Mouse (Mus musculus): ENCODE measurements around the gene Rfc4. TPM values are rescaled to one million over a fixed set of nuclear protein-coding genes. Genes with fewer than 3 reads are reported as not detected.
"Not testable (repeated sequence)": the region's sequence is repeated elsewhere in the genome, so short reads cannot be mapped to it uniquely, and the experiment has no call there.

Gene Rfc4
- polyA plus RNA-seq, 1 experiment from 2014 or later, result 150 TPM

DNA sequence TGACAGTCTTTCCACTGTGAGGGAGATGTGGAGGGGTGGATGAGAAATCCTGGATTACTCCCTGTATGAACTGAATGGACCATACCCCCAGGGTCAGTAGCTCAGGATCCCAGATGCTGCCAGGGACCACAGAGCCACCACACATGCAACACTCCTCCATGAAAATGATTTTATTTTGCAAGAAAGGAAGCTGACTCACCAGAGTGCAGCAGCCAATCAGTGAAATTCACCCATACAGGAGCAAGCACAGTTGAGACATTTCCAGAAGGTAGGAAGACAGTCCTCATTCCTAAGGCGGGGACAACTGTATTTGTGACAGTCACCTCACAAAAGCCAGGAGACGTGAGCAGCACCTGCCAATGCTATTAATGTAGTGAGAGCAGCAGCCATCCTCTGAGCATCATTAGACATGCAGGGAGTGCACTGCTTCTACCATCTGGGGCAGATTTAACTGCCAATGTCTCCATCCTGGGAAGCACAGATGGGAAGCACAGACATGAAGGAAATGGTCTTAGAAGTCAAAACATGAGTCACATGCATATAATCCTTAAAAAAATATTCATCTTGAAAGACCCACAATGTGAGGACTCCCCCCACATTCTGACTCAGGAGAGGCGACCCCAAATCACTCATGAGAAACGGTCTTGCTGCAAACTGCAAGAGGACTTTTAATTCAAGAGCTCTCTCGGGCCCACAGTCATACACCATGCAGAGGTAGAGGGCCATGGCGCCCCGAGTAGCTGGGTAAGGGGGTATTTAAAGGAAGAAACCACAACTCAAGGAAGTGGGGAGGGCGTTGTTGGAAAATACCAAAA lies 30.0 kb downstream of the Rfc4 start:
- WGBS, result 84% methylated on average over 8 of the region's 8 CpGs
- H3K4me3 ChIP-seq; H3K27ac ChIP-seq; H3K9me3 ChIP-seq (replicated peaks); H3K4me2 ChIP-seq; H3K9ac ChIP-seq; H3K36me3 ChIP-seq (ENCODE audit: poor library complexity, severe bottlenecking): not testable (repeated sequence)
- ATAC-seq, result peak; percentile 79
- Histone ChIP-seq H3K27me3 (peaks cover 15% of the 10 kb centered on the region), H3K4me1 (peaks cover 11% of the 10 kb centered on the region)

DNA sequence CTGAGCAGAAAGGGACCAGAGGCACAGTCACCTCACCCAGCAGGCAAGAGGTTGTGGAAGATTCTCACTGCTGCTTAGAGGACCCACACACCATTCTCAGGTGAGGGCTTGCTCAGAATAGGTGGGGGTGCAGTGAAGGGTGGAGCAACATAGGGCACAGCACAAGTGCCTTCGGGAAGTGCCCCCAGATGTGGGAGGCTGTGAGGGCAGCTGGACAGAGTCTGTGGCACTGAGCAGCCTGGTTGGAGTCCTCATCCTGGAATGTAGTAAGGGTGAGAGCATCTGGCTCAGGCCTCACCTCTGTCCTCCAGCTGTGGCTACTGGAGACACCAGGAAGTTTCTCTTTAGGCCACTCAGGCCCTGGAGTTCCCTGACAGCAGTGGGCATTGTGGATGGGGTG lies 30.7 kb downstream of the Rfc4 start:
- not testable (repeated sequence) for H3K27ac ChIP-seq; H3K9me3 ChIP-seq (replicated peaks); H3K9ac ChIP-seq; H3K4me2 ChIP-seq; H3K36me3 ChIP-seq (ENCODE audit: poor library complexity, severe bottlenecking); H3K4me3 ChIP-seq
- 0 out of 2 replicates have a peak, but pooled peaks have one; percentile 6 for ATAC-seq
- 90% methylated on average over 1 of the region's 1 CpGs for WGBS
- H3K27me3 ChIP-seq, result peaks cover 12% of the 10 kb centered on the region
- H3K4me1 ChIP-seq, result peaks cover 10% of the 10 kb centered on the region

DNA sequence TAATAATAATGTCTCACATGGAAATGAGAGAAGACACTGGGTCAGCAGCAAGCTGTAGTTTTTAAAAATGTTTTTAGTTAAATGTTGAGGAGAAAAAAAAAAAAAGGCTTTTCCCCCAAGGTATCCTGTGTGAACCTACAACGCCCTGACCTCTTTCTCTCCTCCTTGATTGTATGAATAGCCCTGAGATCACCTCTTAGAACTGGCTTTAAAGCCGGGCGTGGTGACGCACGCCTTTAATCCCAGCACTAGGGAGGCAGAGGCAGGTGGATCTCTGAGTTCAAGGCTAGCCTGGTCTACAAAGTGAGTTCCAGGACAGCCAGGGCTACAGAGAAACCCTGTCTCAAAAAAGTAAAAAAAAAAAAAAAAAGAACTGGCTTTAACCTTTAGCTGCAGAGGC lies 32.0 kb downstream of the Rfc4 start:
- not testable (repeated sequence) for H3K27me3 ChIP-seq; ATAC-seq; H3K4me3 ChIP-seq; H3K4me1 ChIP-seq; H3K9ac ChIP-seq; H3K9me3 ChIP-seq (replicated peaks); H3K27ac ChIP-seq; H3K36me3 ChIP-seq (ENCODE audit: poor library complexity, severe bottlenecking); H3K4me2 ChIP-seq
- WGBS, result 91% methylated on average over 5 of the region's 5 CpGs

DNA sequence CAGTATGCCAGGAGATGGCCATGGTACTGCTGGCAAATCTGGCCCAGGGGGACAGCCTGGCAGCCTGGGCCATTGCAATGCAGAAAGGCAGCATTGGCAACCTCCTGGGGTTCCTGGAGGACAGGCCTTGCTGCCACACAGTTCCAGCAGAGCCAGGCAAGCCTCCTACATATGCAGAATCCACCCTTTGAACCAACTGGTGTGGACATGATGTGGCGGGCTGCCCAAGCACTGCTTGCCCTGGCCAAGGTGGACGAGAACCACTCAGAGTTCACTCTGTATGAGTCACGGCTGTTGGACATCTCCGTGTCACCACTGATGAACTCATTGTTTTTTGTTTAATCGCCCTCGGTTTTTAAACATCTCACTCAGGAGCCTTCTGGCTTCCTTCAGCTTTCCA lies 33.4 kb downstream of the Rfc4 start:
- Histone ChIP-seq H3K27ac (no peak overlapping the region), H3K9me3 (replicated peaks) (no peaks in the 10 kb centered on the region), H3K9ac (no peak overlapping the region), H3K4me1 (no peaks in the 10 kb centered on the region), H3K27me3 (no peaks in the 10 kb centered on the region), H3K4me3 (no peak overlapping the region), H3K4me2 (no peak overlapping the region), H3K36me3 (ENCODE audit: poor library complexity, severe bottlenecking) (no peaks in the 10 kb centered on the region)
- ATAC-seq, result no peak
- 94% methylated on average over 6 of the region's 6 CpGs for WGBS

DNA sequence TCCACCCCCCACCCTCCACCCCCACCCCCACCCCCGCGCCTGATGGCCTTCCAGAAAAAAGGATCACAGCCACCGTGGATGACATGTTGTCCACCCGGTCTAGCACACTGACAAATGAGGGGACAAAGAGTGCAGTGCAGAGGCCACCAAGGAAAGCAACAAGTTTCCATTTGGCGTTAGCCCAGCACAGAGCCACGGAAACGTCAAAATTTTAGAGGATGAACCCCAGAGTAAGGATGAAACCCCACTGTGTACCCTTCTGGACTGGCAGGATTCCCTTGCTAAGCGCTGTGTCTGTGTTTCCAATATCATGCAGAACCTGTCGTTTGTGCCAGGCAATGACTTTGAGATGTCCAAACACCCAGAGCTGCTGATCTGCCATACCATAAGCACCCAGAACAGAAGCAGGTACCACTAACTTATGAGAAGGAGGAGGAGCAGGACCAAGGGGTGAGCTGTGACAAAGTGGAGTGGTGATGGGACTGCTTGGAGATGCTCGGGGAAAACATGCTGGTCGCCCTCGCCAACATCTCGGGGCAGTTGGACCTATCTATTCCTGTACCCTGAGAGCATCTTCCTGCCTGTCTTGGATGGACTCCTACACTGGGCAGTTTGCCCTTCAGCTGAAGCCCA lies 34.1 kb downstream of the Rfc4 start:
- Histone ChIP-seq H3K27ac (no peak overlapping the region), H3K9ac (no peak overlapping the region), H3K27me3 (no peaks in the 10 kb centered on the region), H3K4me2 (no peak overlapping the region), H3K4me3 (no peak overlapping the region), H3K36me3 (ENCODE audit: poor library complexity, severe bottlenecking) (no peaks in the 10 kb centered on the region), H3K4me1 (no peaks in the 10 kb centered on the region), H3K9me3 (replicated peaks) (no peaks in the 10 kb centered on the region)
- no peak for ATAC-seq
- 82% methylated on average over 13 of the region's 13 CpGs for WGBS

DNA sequence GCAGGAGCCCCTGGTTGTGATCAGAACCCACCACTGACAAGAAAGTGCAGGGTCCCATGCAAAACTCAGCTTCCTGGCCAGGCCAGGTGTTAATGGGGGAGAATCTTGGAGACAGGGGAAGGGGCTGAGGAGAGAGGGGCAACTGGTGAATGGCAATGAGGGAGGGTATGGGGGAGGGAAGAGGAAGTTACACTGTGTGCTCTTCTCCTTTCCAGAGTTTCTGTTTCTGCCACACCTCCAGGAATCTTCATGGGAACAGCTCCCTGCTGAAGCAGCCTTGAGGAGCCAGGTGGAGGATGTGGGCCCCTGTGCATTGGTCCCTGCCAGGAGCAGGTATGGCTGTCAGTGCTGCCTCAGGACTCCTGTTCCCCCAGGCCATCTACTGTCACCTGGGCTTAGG lies 36.2 kb downstream of the Rfc4 start:
- not testable (repeated sequence) for H3K27ac ChIP-seq; H3K27me3 ChIP-seq; H3K4me2 ChIP-seq; H3K9ac ChIP-seq; H3K4me1 ChIP-seq; H3K9me3 ChIP-seq (replicated peaks); H3K36me3 ChIP-seq (ENCODE audit: poor library complexity, severe bottlenecking); ATAC-seq; H3K4me3 ChIP-seq

DNA sequence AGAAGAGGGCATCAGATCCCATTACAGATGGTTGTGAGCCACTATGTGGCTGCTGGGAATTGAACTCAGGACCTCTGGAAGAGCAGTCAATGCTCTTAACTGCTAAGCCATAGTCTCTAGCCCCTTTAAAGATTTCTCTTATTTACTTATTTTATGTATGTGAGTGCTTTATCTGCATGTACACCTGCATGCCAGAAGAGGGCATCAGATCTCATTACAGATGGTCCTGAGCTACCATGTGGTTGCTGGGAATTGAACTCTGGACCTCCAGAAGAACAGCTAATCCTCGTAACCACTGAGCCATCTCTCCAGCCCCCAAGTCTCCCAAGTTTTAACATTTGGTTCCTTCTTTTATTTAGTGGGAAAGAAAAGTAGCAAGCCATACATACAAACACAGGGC lies 39.0 kb downstream of the Rfc4 start:
- not testable (repeated sequence) for H3K9me3 ChIP-seq (replicated peaks); H3K9ac ChIP-seq; H3K27me3 ChIP-seq; H3K27ac ChIP-seq; ATAC-seq; H3K4me3 ChIP-seq; H3K4me2 ChIP-seq; H3K4me1 ChIP-seq; H3K36me3 ChIP-seq (ENCODE audit: poor library complexity, severe bottlenecking)
- 88% methylated on average over 1 of the region's 1 CpGs for WGBS

DNA sequence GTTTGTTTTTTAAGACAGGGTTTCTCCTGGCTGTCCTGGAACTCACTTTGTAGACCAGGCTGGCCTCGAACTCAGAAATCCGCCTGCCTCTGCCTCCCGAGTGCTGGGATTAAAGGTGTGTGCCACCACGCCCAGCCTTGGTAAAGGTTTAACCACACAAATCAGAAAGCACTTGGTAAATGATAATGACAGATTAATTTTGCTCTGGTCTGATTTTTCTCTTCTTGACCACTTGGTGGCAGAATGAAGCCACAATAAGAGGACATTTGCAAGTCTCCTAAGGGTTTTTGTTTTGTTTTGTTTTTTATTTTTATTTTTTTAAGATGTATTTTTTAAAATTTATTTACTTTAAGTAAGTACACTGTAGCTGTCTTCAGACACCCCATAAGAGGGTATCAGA lies 39.8 kb downstream of the Rfc4 start:
- not testable (repeated sequence) for H3K9me3 ChIP-seq (replicated peaks); H3K27ac ChIP-seq; H3K4me2 ChIP-seq; H3K4me3 ChIP-seq; H3K4me1 ChIP-seq; H3K36me3 ChIP-seq (ENCODE audit: poor library complexity, severe bottlenecking); ATAC-seq; H3K27me3 ChIP-seq; H3K9ac ChIP-seq
- 52% methylated on average over 4 of the region's 4 CpGs for WGBS

DNA sequence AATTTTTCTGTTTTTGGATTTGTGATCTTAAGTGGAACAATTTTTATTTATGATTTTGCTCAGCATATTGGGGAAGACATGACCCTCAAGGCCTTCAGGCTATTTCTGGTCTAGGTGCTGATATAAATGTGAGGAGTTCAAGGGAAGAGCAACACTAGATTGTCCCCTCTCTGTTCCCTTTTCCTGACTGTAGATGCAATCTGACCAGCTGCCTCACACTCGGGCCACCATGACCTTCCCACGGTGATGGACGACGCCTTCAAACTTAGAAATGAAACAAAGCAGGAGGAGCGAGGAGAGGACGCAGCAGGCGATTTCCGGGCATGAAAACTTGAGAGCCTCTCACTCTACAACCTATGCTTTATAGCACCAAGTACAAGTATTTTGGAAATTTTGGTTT lies 40.4 kb downstream of the Rfc4 start:
- not testable (repeated sequence) for H3K4me3 ChIP-seq; H3K36me3 ChIP-seq (ENCODE audit: poor library complexity, severe bottlenecking); ATAC-seq; H3K27me3 ChIP-seq; H3K27ac ChIP-seq; H3K9ac ChIP-seq; H3K4me1 ChIP-seq; H3K9me3 ChIP-seq (replicated peaks); H3K4me2 ChIP-seq
- WGBS, result 87% methylated on average over 8 of the region's 8 CpGs

DNA sequence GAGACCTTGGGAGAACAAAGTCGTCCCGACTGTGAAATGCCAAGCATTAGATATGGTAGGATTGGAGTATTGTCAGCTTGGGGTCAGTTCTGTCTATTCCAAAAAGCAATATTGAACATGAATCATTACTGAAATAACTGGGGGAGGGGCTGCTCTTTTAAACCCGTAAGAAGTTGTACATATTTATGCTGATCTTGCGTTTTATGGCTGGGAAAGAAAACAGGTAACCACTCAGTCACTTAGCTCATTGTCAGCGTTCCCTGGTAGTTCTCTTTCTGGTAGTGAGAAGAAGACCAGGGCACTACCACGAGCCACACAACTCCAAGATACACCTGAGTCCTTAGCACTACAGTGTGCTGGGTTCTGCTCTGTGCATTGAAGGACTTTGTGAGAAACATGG lies 50.0 kb downstream of the Rfc4 start:
- ATAC-seq; H3K4me3 ChIP-seq; H3K9ac ChIP-seq; H3K4me2 ChIP-seq; H3K4me1 ChIP-seq; H3K36me3 ChIP-seq (ENCODE audit: poor library complexity, severe bottlenecking); H3K9me3 ChIP-seq (replicated peaks); H3K27me3 ChIP-seq; H3K27ac ChIP-seq: not testable (repeated sequence)
- WGBS, result 93% methylated on average over 6 of the region's 6 CpGs

Small RNA genes lying within 50 kb of the gene (microRNA-seq; reads per million reads assigned to microRNA genes)
- gene Gm49346, result 0.80 reads per million

Other genes with a start within 250 kb of the Rfc4 start
- 1.5 TPM in 1 of 2 replicates, not detected in the other for gene Ahsg, start 236.5 kb downstream of the Rfc4 start, polyA plus RNA-seq (2015; fragmentation: Nextera tagmentation; extraction: Ambion mirVana)
- gene Fetub, start 209.4 kb downstream of the Rfc4 start, polyA plus RNA-seq (2015; fragmentation: Nextera tagmentation; extraction: Ambion mirVana), result not detected in 2 replicates
- 0.10 and 0.15 TPM in 2 replicates for gene Hrg, start 176.7 kb downstream of the Rfc4 start, polyA plus RNA-seq (2015; fragmentation: Nextera tagmentation; extraction: Ambion mirVana)
- gene Kng2, start 98.3 kb downstream of the Rfc4 start, polyA plus RNA-seq (2015; fragmentation: Nextera tagmentation; extraction: Ambion mirVana), result not detected in 2 replicates
- gene Kng1, start 69.9 kb downstream of the Rfc4 start, polyA plus RNA-seq (2015; fragmentation: Nextera tagmentation; extraction: Ambion mirVana), result 0.69 TPM in 1 of 2 replicates, not detected in the other
- 229 and 252 TPM in 2 replicates for gene Eif4a2, start 20.3 kb downstream of the Rfc4 start, polyA plus RNA-seq (2015; fragmentation: Nextera tagmentation; extraction: Ambion mirVana)
- gene Adipoq, start 18.8 kb upstream of the Rfc4 start, polyA plus RNA-seq (2015; fragmentation: Nextera tagmentation; extraction: Ambion mirVana), result not detected in 2 replicates
- 37.8 and 39.5 TPM in 2 replicates for gene St6gal1, start 97.0 kb upstream of the Rfc4 start, polyA plus RNA-seq (2015; fragmentation: Nextera tagmentation; extraction: Ambion mirVana)